Mouse (Mus musculus): ENCODE measurements around the gene Hnrnpa2b1. TPM values are rescaled to one million over a fixed set of nuclear protein-coding genes. Genes with fewer than 3 reads are reported as not detected.

Gene Hnrnpa2b1
- polyA plus RNA-seq, 1 experiment from 2014 or later = 1,116 TPM

DNA sequence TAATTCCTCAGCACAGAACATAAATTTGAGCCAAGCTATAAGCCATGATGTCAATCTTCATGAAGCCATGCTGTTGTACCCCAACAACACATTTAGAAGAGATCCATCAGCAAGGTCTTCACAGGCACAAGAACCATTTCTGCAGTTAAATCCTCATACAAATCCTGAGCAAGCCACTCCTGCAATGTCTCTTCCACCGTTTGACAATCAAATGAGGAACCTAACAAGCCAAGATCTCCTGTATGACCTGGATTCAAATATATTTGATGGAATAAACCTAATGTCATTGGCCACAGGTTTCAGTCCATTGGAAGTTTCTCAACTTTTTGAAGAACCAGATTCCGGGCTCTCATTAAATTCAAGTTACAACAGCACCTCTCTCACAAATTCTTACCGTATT lies 12.4 kb downstream of the Hnrnpa2b1 start:
- no peak overlapping the region for H3K27ac ChIP-seq
- H3K36me3 ChIP-seq (ENCODE audit: inconsistent target) = peaks cover 27% of the 10 kb centered on the region
- 55% methylated on average over 2 of the region's 3 CpGs for WGBS (ENCODE audit: missing documents)
- H3K79me2 ChIP-seq (ENCODE audit: inconsistent target) = peaks cover 1% of the 10 kb centered on the region
- no peak overlapping the region for H3K4me3 ChIP-seq (ENCODE audit: inconsistent target)

DNA sequence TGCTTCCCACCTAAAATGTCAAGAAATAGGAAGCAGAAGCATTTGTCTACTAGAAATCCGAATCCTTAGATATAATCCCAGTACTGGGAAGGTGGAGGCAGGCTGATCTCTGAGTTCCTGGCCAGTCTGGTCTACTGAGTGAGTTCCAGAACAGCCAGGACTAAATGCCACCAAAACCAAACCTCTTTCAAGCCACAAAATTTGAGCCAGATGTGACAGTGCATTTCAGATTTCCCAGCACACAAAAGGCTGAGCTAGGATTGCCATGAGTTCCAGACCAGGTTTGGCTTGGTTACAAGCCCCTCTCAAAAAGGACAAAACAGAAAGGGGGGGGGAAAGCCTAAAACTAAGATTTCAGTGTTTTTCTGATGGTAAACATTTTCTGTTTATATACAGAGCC lies 13.5 kb downstream of the Hnrnpa2b1 start:
- no peaks in the 10 kb centered on the region for H3K79me2 ChIP-seq (ENCODE audit: inconsistent target)

DNA sequence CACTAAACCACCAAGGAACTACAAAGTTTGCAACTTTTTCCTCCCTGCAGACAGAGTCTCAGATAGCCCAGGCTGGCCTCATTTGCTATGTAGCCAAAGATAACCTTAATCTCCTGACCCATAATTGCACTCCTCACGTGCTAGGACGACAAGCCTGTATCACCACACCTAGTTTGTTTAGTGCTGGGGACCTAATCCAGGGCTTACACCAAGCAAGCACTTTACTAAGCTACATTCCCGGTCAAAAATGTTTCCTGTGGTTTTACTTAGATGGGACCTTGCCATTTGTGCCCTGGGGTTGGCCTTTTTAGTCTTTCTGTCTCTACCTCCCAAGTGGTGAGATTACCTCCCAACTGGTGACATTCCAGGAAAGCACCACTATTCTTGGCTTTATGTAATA lies 14.7 kb downstream of the Hnrnpa2b1 start:
- no peaks in the 10 kb centered on the region for H3K79me2 ChIP-seq (ENCODE audit: inconsistent target)
- H3K4me3 ChIP-seq (ENCODE audit: inconsistent target) = no peak overlapping the region
- peaks cover 4% of the 10 kb centered on the region for H3K36me3 ChIP-seq (ENCODE audit: inconsistent target)
- no peak overlapping the region for H3K27ac ChIP-seq
- WGBS (ENCODE audit: missing documents) = 61% methylated on average over 3 of the region's 3 CpGs

More for the DNA sequence above, 13.5 kb downstream of the Hnrnpa2b1 start:
- no peak overlapping the region for H3K27ac ChIP-seq
- no peak overlapping the region for H3K4me3 ChIP-seq (ENCODE audit: inconsistent target)
- WGBS (ENCODE audit: missing documents) = 93% methylated on average over 1 of the region's 1 CpGs
- H3K36me3 ChIP-seq (ENCODE audit: inconsistent target) = peaks cover 17% of the 10 kb centered on the region

DNA sequence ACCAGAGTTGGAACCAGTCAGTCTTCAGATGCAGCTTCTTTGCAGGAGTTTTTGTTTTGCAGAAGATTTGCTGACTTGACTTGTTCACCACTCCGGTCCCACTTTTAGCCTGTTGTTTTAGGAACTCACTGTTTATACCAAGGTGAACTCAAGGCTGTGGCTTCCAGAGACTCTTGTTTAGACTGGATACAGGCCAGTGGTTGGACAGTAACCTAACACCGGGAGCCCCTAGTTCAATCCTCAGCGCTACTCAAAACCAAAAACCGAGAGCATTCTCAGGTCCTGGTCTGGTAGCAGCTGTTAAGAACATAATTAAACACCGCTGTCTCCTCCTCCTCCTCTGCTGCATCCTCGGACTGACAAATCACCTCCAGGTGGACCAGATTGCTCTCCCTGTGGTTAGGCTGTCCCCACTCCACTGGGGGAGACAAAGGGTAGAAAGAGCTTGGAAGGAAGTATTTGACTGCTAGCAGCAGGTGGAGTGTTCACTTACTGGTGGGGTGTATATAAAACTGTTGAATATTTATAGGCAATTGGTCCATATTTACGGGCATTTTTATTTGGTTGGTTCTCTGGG lies 16.7 kb downstream of the Hnrnpa2b1 start:
- no peak overlapping the region for H3K4me3 ChIP-seq (ENCODE audit: inconsistent target)
- H3K79me2 ChIP-seq (ENCODE audit: inconsistent target) = no peaks in the 10 kb centered on the region
- WGBS (ENCODE audit: missing documents) = 76% methylated on average over 7 of the region's 7 CpGs
- no peaks in the 10 kb centered on the region for H3K36me3 ChIP-seq (ENCODE audit: inconsistent target)
- no peak overlapping the region for H3K27ac ChIP-seq

DNA sequence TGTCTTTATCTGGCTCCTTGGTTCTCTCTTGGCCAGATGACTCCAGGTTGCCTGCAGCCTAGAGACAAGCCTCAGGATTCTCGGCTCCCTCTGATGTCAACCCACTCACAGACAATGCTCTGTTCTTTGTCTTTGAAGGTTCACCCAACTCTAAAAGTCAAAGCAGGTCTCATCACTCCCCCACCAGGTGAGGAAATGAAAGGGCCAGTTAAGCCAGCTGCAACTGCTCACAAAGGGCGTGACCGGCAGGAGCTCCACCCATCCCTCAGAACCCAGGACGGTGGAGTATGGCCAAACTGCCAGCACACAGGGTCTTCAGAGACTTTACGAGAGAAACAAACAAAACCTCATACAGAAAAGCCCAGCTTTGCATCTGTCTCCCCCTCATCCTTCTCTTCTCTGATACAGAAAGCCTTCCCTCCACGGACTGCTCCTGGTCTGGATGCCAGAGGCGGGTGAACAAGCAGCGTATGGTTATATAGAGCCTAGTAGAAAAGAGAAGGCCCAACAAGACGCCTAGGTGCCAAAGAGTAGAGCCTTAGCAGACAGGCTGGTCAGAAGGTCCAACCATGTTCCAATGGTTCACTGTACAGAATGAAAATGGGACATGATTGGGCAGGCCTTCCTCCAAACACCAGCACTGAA lies 27.4 kb downstream of the Hnrnpa2b1 start:
- H3K27ac ChIP-seq = no peak overlapping the region
- 84% methylated on average over 9 of the region's 9 CpGs for WGBS (ENCODE audit: missing documents)
- no peak overlapping the region for H3K4me3 ChIP-seq (ENCODE audit: inconsistent target)
- no peaks in the 10 kb centered on the region for H3K79me2 ChIP-seq (ENCODE audit: inconsistent target)
- H3K36me3 ChIP-seq (ENCODE audit: inconsistent target) = no peaks in the 10 kb centered on the region

DNA sequence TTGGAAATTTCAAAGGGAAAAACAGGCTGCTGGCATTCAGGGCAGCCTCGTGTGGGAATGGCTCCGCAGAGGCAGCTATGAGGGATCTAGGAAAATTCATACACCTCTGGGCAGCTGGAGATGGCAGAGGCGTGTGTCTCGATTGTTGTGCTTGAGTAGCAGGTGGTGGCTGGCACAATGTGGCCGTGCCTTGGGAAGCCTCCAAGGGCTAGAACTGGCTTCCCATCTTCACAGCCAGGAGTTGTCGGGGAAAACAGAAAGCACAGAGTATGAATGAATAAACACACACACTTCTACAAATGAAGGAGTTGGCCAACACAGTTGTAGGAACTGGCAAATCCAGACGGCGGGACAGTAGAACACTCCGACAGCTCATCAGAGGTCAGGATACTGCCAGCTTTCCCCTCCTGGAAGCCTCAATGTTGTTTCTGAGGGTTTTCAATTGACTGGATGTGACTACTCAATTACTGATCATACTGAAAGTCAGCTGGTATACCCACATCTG lies 30.8 kb downstream of the Hnrnpa2b1 start:
- Histone ChIP-seq H3K36me3 (ENCODE audit: inconsistent target) (no peaks in the 10 kb centered on the region), H3K27ac (no peak overlapping the region), H3K79me2 (ENCODE audit: inconsistent target) (no peaks in the 10 kb centered on the region), H3K4me3 (ENCODE audit: inconsistent target) (no peak overlapping the region)
- WGBS (ENCODE audit: missing documents) = 92% methylated on average over 9 of the region's 9 CpGs

DNA sequence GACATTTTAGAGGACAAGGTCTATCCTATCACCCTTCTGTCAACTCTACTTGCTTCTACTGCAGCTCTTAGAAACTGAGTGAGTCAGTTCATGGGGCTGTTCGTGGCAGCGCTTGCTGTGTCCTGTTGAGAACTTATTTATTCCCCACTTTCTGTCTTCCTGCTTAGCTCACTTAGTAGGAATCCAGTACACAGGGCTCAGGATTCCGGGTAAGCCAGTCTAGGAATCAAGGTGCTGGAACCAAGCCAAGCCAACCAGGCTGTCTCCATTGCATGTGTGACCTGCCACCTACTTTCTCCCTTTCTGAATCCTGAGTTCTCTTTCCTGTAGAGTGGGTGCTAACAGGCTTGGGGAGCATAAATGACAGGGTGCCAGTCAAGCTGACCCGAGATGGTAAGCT lies 32.0 kb downstream of the Hnrnpa2b1 start:
- Histone ChIP-seq H3K36me3 (ENCODE audit: inconsistent target) (no peaks in the 10 kb centered on the region), H3K27ac (no peak overlapping the region), H3K4me3 (ENCODE audit: inconsistent target) (no peak overlapping the region), H3K79me2 (ENCODE audit: inconsistent target) (no peaks in the 10 kb centered on the region)
- 79% methylated on average over 4 of the region's 4 CpGs for WGBS (ENCODE audit: missing documents)

DNA sequence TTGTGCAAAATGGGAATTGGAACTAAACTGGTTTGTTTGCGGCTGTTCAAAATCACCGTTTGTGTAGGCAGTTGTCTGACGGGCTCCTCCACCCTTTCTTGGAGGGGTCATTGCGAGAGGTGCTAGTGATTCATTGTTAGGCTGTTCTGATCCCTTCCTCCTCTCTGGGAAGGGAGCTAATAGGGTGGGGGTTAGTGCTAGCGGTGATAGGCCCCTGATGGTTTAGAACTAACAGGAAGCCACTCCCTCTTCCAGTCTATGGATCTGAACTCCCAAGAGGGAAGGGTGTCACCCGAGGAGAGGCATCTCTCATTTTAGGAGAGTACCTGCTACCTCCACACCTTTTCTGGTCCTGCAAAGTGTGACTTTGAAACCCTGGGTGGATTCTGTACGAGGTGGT lies 35.4 kb downstream of the Hnrnpa2b1 start:
- WGBS (ENCODE audit: missing documents) = 46% methylated on average over 7 of the region's 7 CpGs
- no peak overlapping the region for H3K27ac ChIP-seq
- H3K36me3 ChIP-seq (ENCODE audit: inconsistent target) = no peaks in the 10 kb centered on the region
- no peak overlapping the region for H3K4me3 ChIP-seq (ENCODE audit: inconsistent target)
- no peaks in the 10 kb centered on the region for H3K79me2 ChIP-seq (ENCODE audit: inconsistent target)

DNA sequence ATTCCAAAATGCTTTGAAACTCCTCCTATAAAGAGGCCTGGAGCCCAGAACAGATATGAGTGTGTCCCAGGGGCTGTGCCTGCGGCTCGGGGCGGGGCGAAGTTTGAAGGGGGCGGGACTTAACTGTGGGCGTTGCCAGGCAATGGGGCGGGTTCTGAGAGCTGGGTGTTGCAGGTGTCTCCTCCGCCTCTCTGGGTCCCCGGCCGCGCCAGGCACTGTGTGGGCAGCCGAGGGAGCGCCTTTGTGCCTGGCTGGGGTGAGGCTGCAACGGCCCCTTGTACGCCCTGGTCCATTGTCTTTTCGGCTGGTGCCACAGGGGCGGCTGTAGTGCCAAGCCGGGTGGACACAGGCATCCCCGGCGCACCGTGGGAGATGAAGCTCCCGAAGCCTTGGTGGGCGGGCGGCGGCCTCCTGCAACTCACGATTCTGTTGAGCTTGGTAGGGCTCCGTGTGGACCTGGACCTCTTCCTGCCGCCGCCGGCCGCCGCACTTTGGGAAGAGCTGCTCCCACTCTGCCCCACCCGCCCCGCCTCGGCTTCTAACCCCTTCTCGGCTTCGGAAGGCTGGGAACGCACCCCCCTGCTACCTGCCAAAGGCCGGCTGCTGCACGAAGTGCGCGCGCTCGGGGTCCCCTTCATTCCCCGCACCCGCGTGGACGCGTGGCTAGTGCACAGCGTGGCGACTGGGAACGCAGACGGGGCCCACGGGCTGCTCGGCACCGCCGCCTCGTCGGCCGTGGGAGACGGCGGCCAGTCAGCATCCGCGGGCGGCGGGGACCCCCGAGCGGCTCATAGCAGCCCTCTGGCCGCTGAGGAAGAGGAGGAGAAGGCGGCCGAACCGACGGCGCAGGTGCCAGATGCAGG lies 36.9 kb downstream of the Hnrnpa2b1 start, which contains the start of gene Nfe2l3:
Gene Nfe2l3 (plus strand): TSS at position 136 of the 863 bp plus-strand sequence.
- 3% methylated on average over 74 of the region's 74 CpGs for WGBS (ENCODE audit: missing documents)
- Histone ChIP-seq H3K27ac (no peak within 1 kb of the TSS), H3K79me2 (ENCODE audit: inconsistent target) (no peaks in the 10 kb centered on the region), H3K4me3 (ENCODE audit: inconsistent target) (no peak within 1 kb of the TSS), H3K36me3 (ENCODE audit: inconsistent target) (no peaks in the 10 kb centered on the region)

DNA sequence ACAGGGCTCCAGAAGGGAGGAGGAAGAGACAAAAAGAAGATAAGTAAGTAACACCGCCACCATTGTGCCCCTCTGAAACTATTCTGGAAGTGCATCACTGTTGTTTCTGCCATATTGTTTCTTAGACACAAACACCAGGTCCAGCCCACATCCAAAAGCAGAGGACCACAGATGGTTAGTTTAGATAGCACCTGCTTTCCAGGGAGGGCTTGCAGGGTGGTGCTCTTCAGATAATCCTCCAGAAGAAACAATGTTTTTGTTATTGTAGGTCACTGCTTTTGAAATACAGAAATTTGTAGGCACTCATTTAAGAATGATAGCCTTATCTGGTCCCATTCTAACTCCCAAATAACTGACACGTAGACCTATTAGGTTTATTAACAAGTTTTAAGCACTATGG lies 45.2 kb downstream of the Hnrnpa2b1 start:
- Histone ChIP-seq H3K27ac (no peak overlapping the region), H3K36me3 (ENCODE audit: inconsistent target) (no peaks in the 10 kb centered on the region), H3K79me2 (ENCODE audit: inconsistent target) (no peaks in the 10 kb centered on the region), H3K4me3 (ENCODE audit: inconsistent target) (no peak overlapping the region)
- 89% methylated on average over 1 of the region's 2 CpGs for WGBS (ENCODE audit: missing documents)

DNA sequence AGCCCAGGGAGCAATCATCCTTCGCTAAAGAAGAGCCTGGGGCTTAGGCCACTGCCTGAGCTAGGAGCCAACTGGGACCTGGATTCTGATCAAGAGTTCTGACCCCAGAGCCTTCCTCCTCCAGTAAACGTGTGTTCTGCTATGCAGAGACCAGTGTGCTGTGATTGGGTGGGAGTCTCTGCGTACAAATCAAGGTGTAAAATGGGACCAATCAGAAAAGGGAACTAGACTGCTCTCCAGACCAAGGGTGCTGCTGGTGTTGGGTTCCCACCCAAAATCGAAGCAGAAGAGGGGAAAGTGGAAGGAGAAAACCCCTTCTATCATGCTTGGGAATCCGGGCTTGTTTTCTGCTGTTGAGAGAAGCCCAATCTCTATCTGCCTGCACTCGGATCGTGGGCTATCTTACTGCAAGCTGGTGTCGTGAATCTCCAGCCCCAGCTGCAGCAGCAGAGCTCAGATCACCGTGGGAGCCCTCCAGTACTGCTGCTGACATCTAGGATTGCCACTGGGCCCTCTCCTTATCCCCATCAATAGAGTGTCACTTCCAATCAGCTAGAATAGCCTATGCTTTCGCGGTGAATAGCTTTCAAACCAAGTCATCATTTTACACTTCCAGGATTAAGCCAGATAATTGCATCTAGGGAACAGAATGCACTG lies 46.1 kb downstream of the Hnrnpa2b1 start:
- Histone ChIP-seq H3K4me3 (ENCODE audit: inconsistent target) (no peak overlapping the region), H3K79me2 (ENCODE audit: inconsistent target) (no peaks in the 10 kb centered on the region), H3K27ac (no peak overlapping the region), H3K36me3 (ENCODE audit: inconsistent target) (no peaks in the 10 kb centered on the region)
- 66% methylated on average over 11 of the region's 11 CpGs for WGBS (ENCODE audit: missing documents)

DNA sequence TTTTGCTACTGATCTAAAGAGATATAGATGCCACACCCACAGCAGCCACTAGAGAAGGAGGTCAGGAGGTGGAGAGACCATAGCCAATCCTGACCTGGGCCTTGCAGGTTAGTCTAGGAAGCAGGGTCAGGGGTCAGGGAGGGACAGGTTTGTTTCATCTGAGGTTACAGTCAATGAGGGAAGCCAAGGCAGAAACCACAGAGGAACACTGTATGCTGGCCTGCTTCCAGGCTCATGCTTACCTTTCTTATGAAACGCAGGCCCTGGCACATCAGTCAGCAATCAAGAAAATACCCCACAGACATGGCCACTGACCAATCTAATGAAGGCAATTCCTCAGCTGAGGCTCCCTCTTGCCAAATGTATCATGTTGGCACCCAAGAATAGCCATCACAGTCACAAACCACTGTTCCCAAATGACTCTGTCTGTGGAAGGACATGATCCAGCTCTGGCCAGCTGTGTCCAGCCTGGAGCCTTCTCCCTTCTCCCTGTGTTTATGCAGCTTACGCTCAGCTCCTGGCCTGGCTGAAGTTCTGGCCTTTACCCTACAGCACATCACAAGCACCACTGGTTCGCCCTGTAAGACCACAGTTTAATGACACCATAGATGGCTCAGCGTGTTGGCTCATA lies 52.3 kb downstream of the Hnrnpa2b1 start:
- Histone ChIP-seq H3K36me3 (ENCODE audit: inconsistent target) (no peaks in the 10 kb centered on the region), H3K79me2 (ENCODE audit: inconsistent target) (no peaks in the 10 kb centered on the region), H3K27ac (no peak overlapping the region), H3K4me3 (ENCODE audit: inconsistent target) (no peak overlapping the region)
- 83% methylated on average over 4 of the region's 4 CpGs for WGBS (ENCODE audit: missing documents)

DNA sequence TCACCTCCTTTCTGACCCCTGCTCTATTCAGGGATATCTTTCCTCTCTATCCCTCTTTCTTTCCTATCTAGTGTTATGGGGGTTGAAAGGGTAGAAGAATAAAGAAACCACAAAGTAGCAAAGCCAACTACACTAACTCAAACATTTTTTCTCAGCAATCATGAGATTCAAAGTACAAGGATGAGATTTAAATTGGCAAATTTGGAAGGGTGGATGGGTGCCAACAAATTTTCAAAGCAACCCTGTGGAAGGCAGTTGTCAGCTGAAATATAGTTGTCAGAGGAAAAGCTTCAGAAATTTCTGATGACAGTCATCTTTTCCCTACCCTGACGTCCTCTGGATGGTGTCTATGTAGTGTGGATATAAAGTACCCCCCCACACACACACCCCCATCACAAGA lies 53.3 kb downstream of the Hnrnpa2b1 start:
- H3K27ac ChIP-seq = no peak overlapping the region
- no peaks in the 10 kb centered on the region for H3K36me3 ChIP-seq (ENCODE audit: inconsistent target)
- no peak overlapping the region for H3K4me3 ChIP-seq (ENCODE audit: inconsistent target)
- no peaks in the 10 kb centered on the region for H3K79me2 ChIP-seq (ENCODE audit: inconsistent target)
- no CpG with 5 or more reads among the region's 1 CpGs for WGBS (ENCODE audit: missing documents)
